Mouse (Mus musculus): Measurements from ENCODE around the gene Kank1.

- TF ChIP-seq EP300 (IDR thresholded peaks at IDR 0.05; ENCODE audit: low read depth) (no peak), CTCF (IDR thresholded peaks at IDR 0.05; ENCODE audit: low read depth) (no peak)
These were observed 183.2 kb downstream of the Kank1 start for GRCm38 (mm10) chr19:25419983-25420382.
